Mouse (Mus musculus) ES-Bruce4 (cell line): ENCODE results near the gene Wnk2. TPM values are rescaled to one million over a fixed set of nuclear protein-coding genes. Genes with fewer than 3 reads are reported as not detected.

ENCODE experiments used
- H3K27ac ChIP-seq: 2 replicates; pipeline ENCODE4 v1.5.1; 2012; ENCODE audit warnings: low read length, inconsistent platforms; ENCODE audit not compliant: insufficient read depth
- H3K27me3 ChIP-seq: 2 replicates; pipeline ENCODE4 v1.6.1; 2012; ENCODE audit warnings: mild to moderate bottlenecking, low read length, inconsistent platforms; ENCODE audit not compliant: control insufficient read depth, poor library complexity, insufficient read depth, severe bottlenecking
- H3K36me3 ChIP-seq: 2 replicates; pipeline ENCODE4 v1.6.1; 2012; ENCODE audit warnings: inconsistent platforms, mild to moderate bottlenecking, low read length, moderate library complexity; ENCODE audit not compliant: control insufficient read depth, poor library complexity, insufficient read depth, severe bottlenecking
- H3K4me1 ChIP-seq: one replicate; pipeline ENCODE4 v1.8.1; 2011; ENCODE audit warnings: low read length; ENCODE audit not compliant: control insufficient read depth, insufficient read depth
- H3K4me3 ChIP-seq: 2 replicates; pipeline ENCODE4 v1.5.1; 2011; ENCODE audit warnings: low read depth, mild to moderate bottlenecking, low read length
- H3K9ac ChIP-seq: 2 replicates; pipeline ENCODE4 v1.6.1; 2012; ENCODE audit warnings: low read depth, mild to moderate bottlenecking, inconsistent platforms; ENCODE audit not compliant: poor library complexity, severe bottlenecking
- H3K9me3 ChIP-seq: replicated peaks from 2 replicates; pipeline ENCODE4 v1.6.1; 2012; ENCODE audit warnings: mild to moderate bottlenecking, low read length, inconsistent platforms; ENCODE audit not compliant: control insufficient read depth, poor library complexity, insufficient read depth, severe bottlenecking
- CTCF ChIP-seq: IDR thresholded peaks from one replicate; pipeline ENCODE4 v1.8.1; 2011; ENCODE audit warnings: low read depth, low read length
- EP300 ChIP-seq: IDR thresholded peaks from 2 replicates; pipeline ENCODE4 v1.6.1; 2011; ENCODE audit warnings: low read depth, low read length; ENCODE audit not compliant: insufficient read depth
- POLR2A ChIP-seq: IDR thresholded peaks from one replicate; pipeline ENCODE4 v1.8.1; 2011; ENCODE audit warnings: low read length; ENCODE audit not compliant: insufficient read depth
- polyA plus RNA-seq: library from polyadenylated mRNA; stranded (reverse); fragments of >200 nt; gene quantifications from 2 replicates; pipeline ENCODE4 v1.2.4, GENCODE M21; 2011; ENCODE audit warnings: low read depth; ENCODE audit not compliant: missing spikeins, insufficient read depth, insufficient read length

Gene Wnk2
- polyA plus RNA-seq, 1 experiment, result 7.9 TPM

GRCm38 (mm10) chr13:49131342-49131855 lies 16.4 kb downstream of the Wnk2 start:
- H3K4me3 ChIP-seq, result no peak overlapping the region
- TF ChIP-seq POLR2A (no peak), CTCF (no peak), EP300 (no peak)
- no peak overlapping the region for H3K27ac ChIP-seq
- no peak overlapping the region for H3K9ac ChIP-seq
- H3K9me3 ChIP-seq, result no peaks in the 10 kb centered on the region
- no peaks in the 10 kb centered on the region for H3K4me1 ChIP-seq
- H3K36me3 ChIP-seq, result no peaks in the 10 kb centered on the region
- H3K27me3 ChIP-seq, result no peaks in the 10 kb centered on the region

- H3K4me3 ChIP-seq, result no peak overlapping the region
- no peaks in the 10 kb centered on the region for H3K27me3 ChIP-seq
- TF ChIP-seq EP300 (no peak), POLR2A (no peak), CTCF (no peak)
- H3K27ac ChIP-seq, result no peak overlapping the region
- no peaks in the 10 kb centered on the region for H3K36me3 ChIP-seq
- H3K9ac ChIP-seq, result no peak overlapping the region
- H3K4me1 ChIP-seq, result no peaks in the 10 kb centered on the region
- H3K9me3 ChIP-seq, result no peaks in the 10 kb centered on the region
These were observed 18.0 kb downstream of the Wnk2 start for GRCm38 (mm10) chr13:49129845-49130244.

- H3K4me3 ChIP-seq, result no peak overlapping the region
- no peaks in the 10 kb centered on the region for H3K4me1 ChIP-seq
- no peaks in the 10 kb centered on the region for H3K36me3 ChIP-seq
- no peaks in the 10 kb centered on the region for H3K9me3 ChIP-seq
- TF ChIP-seq EP300, result no peak
- no peak for TF ChIP-seq CTCF
- TF ChIP-seq POLR2A, result no peak
- no peaks in the 10 kb centered on the region for H3K27me3 ChIP-seq
- no peak overlapping the region for H3K27ac ChIP-seq
- no peak overlapping the region for H3K9ac ChIP-seq
These were observed 18.7 kb downstream of the Wnk2 start for GRCm38 (mm10) chr13:49129154-49129553.

GRCm38 (mm10) chr13:49127844-49128631 lies 19.8 kb downstream of the Wnk2 start:
- no peaks in the 10 kb centered on the region for H3K27me3 ChIP-seq
- H3K4me3 ChIP-seq, result no peak overlapping the region
- no peak overlapping the region for H3K9ac ChIP-seq
- H3K9me3 ChIP-seq, result no peaks in the 10 kb centered on the region
- no peaks in the 10 kb centered on the region for H3K4me1 ChIP-seq
- H3K36me3 ChIP-seq, result no peaks in the 10 kb centered on the region
- no peak overlapping the region for H3K27ac ChIP-seq
- TF ChIP-seq EP300 (no peak), POLR2A (no peak), CTCF (no peak)

- Histone ChIP-seq H3K36me3 (no peaks in the 10 kb centered on the region), H3K4me3 (no peak overlapping the region), H3K9me3 (no peaks in the 10 kb centered on the region), H3K27ac (no peak overlapping the region), H3K27me3 (no peaks in the 10 kb centered on the region), H3K9ac (no peak overlapping the region), H3K4me1 (no peaks in the 10 kb centered on the region)
- TF ChIP-seq CTCF (no peak), POLR2A (no peak), EP300 (no peak)
These were observed 25.7 kb downstream of the Wnk2 start for GRCm38 (mm10) chr13:49122106-49122505.

- no peaks in the 10 kb centered on the region for H3K9me3 ChIP-seq
- TF ChIP-seq CTCF (peak; percentile 26), EP300 (no peak)
- no peak overlapping the region for H3K9ac ChIP-seq
- no peak overlapping the region for H3K27ac ChIP-seq
- no peaks in the 10 kb centered on the region for H3K27me3 ChIP-seq
- no peaks in the 10 kb centered on the region for H3K36me3 ChIP-seq
- no peak overlapping the region for H3K4me3 ChIP-seq
- H3K4me1 ChIP-seq, result no peaks in the 10 kb centered on the region
These were observed 30.3 kb downstream of the Wnk2 start for GRCm38 (mm10) chr13:49117563-49117962.
